Mouse (Mus musculus): ENCODE results near the gene Cstb. TPM values are rescaled to one million over a fixed set of nuclear protein-coding genes. Genes with fewer than 3 reads are reported as not detected.

Cstb gene
- polyA plus RNA-seq, 1 experiment from 2014 or later: 406 TPM

DNA sequence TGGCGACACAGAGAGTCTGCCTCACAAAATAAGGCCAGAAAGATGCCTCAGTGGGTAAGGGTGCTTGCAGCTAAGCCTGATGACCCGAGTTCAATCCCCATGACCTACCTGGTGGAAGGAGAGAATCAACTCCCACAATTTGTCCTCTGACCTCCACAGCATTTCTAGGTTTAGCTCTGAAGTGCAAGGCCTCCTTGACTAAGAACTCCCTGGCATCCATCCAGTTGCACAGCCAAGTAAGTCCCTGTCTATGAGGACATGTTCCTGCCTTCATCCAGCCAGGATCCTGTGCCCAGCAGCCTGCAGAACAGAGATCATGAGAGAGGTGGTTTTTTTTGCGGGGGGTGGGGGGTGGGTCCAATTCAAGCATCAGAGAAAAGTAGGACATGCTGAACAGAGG lies 46.6 kb downstream of the Cstb start:
- 74% methylated on average over 3 of the region's 3 CpGs for WGBS
- Histone ChIP-seq H3K9ac (ENCODE audit: low read length) (no peak overlapping the region), H3K9me3 (replicated peaks; ENCODE audit: control insufficient read depth, low read length) (no peaks in the 10 kb centered on the region), H3K4me3 (replicated peaks; ENCODE audit: low read length) (no peak overlapping the region), H3K4me1 (ENCODE audit: control insufficient read depth, insufficient read depth, low read length) (no peaks in the 10 kb centered on the region), H3K27me3 (ENCODE audit: control insufficient read depth, insufficient read depth, low read length) (no peaks in the 10 kb centered on the region; the same call in 1 of the 2 replicates), H3K36me3 (ENCODE audit: control insufficient read depth, insufficient read depth, low read length) (no peaks in the 10 kb centered on the region), H3K4me2 (ENCODE audit: low read depth, low read length) (no peak overlapping the region), H3K27ac (ENCODE audit: low read length) (no peak overlapping the region)
- ATAC-seq (ENCODE audit: insufficient read depth, low FRiP score): no peak

DNA sequence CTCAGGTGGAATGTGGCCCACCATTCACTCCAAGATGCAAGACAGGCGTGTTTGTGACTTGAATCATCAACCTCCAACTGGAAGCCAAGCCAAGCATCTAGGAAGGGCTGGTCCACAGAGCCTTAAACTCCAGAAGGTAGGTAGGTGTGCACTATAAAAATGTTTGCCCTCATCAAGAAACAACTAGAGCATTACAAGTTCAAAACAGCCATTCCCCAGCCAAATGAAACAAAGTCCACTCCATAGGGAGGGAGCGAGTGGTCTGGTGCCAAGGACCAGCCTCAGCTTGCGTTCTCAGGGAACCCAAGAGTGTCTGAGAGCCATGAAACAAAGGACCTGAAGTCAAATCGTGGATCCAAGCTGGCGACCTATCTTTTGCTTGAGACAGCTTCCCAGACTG lies 48.0 kb downstream of the Cstb start:
- 54% methylated on average over 5 of the region's 5 CpGs for WGBS
- Histone ChIP-seq H3K4me1 (ENCODE audit: control insufficient read depth, insufficient read depth, low read length) (no peaks in the 10 kb centered on the region), H3K4me3 (replicated peaks; ENCODE audit: low read length) (no peak overlapping the region), H3K9ac (ENCODE audit: low read length) (no peak overlapping the region), H3K27me3 (ENCODE audit: control insufficient read depth, insufficient read depth, low read length) (no peaks in the 10 kb centered on the region; the same call in 1 of the 2 replicates), H3K4me2 (ENCODE audit: low read depth, low read length) (no peak overlapping the region), H3K27ac (ENCODE audit: low read length) (no peak overlapping the region), H3K36me3 (ENCODE audit: control insufficient read depth, insufficient read depth, low read length) (no peaks in the 10 kb centered on the region), H3K9me3 (replicated peaks; ENCODE audit: control insufficient read depth, low read length) (no peaks in the 10 kb centered on the region)
- no peak for ATAC-seq (ENCODE audit: insufficient read depth, low FRiP score)

DNA sequence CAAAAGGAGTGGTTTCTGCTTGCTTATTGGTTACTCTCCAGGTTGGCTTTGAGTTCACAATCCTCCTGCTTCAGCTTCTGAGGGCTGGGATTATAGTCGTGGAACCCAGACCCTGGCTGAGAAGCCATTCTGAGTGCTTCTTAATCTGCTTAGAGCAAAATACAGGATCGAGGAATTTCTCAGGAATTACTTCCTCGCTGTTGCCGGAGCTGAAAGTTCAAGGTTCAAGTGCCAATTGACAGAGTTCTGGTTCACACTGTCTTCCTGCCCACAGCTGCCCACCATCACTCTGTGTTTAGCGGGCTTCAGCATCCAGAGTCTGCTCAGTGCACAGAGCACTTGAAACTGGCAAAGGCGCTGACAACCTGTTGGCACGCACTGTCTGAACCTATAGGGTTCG lies 49.3 kb downstream of the Cstb start:
- no peak overlapping the region for H3K9ac ChIP-seq (ENCODE audit: low read length)
- H3K4me1 ChIP-seq (ENCODE audit: control insufficient read depth, insufficient read depth, low read length): no peaks in the 10 kb centered on the region
- no peaks in the 10 kb centered on the region; the same call in 1 of the 2 replicates for H3K27me3 ChIP-seq (ENCODE audit: control insufficient read depth, insufficient read depth, low read length)
- no peak overlapping the region for H3K4me2 ChIP-seq (ENCODE audit: low read depth, low read length)
- WGBS: 65% methylated on average over 8 of the region's 8 CpGs
- H3K4me3 ChIP-seq (replicated peaks; ENCODE audit: low read length): no peak overlapping the region
- no peak overlapping the region for H3K27ac ChIP-seq (ENCODE audit: low read length)
- ATAC-seq (ENCODE audit: insufficient read depth, low FRiP score): no peak
- no peaks in the 10 kb centered on the region for H3K36me3 ChIP-seq (ENCODE audit: control insufficient read depth, insufficient read depth, low read length)
- no peaks in the 10 kb centered on the region for H3K9me3 ChIP-seq (replicated peaks; ENCODE audit: control insufficient read depth, low read length)

DNA sequence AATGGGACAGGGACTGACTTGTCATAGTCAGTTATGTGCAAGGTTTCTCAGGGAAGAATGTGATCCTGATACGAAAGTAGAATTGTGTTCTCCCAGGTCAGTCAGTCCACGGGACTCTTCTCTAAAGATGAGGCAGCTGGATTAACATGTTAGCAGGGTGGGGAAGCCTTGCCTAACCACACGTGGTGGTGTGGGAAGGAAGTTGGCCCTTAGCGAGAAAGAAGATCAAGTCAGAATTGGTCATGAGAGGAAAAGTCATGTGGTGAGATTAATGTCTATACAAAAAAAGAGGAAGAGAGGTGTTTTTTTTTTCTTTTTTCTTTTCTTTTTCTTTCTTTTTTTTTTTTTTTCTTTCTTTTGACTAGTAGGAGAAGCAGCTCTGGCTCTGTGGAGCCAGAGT lies 51.4 kb downstream of the Cstb start:
- whole genome bisulfite sequencing: 66% methylated on average over 4 of the region's 4 CpGs
- Histone ChIP-seq H3K4me1 (ENCODE audit: control insufficient read depth, insufficient read depth, low read length) (no peaks in the 10 kb centered on the region), H3K4me2 (ENCODE audit: low read depth, low read length) (no peak overlapping the region), H3K9me3 (replicated peaks; ENCODE audit: control insufficient read depth, low read length) (no peaks in the 10 kb centered on the region), H3K36me3 (ENCODE audit: control insufficient read depth, insufficient read depth, low read length) (no peaks in the 10 kb centered on the region), H3K27me3 (ENCODE audit: control insufficient read depth, insufficient read depth, low read length) (no peaks in the 10 kb centered on the region; the same call in 1 of the 2 replicates), H3K9ac (ENCODE audit: low read length) (no peak overlapping the region), H3K27ac (ENCODE audit: low read length) (no peak overlapping the region), H3K4me3 (replicated peaks; ENCODE audit: low read length) (no peak overlapping the region)
- ATAC-seq (ENCODE audit: insufficient read depth, low FRiP score): no peak

Small RNAs within 50 kb of the gene (microRNA-seq; reads per million reads assigned to microRNA genes)
- gene Mir6410: not detected
- 0.50 reads per million for gene Mir6907
- gene Mir6908: 0.99 reads per million

Other genes with a start within 250 kb of the Cstb start
- 15.5 and 16.6 TPM in 2 replicates for gene Pwp2, start 240.5 kb upstream of the Cstb start, polyA plus RNA-seq (2015; fragmentation: Nextera tagmentation; extraction: Ambion mirVana)
- gene Trappc10, start 181.0 kb upstream of the Cstb start, polyA plus RNA-seq (2015; fragmentation: Nextera tagmentation; extraction: Ambion mirVana): 3.4 and 4.7 TPM in 2 replicates
- gene Agpat3, start 73.2 kb upstream of the Cstb start, polyA plus RNA-seq (2015; fragmentation: Nextera tagmentation; extraction: Ambion mirVana): 24.9 and 26.7 TPM in 2 replicates
- 242 and 272 TPM in 2 replicates for gene Rrp1, start 12.6 kb upstream of the Cstb start, polyA plus RNA-seq (2015; fragmentation: Nextera tagmentation; extraction: Ambion mirVana)
- 12.4 and 12.7 TPM in 2 replicates for gene Pdxk, start 39.3 kb downstream of the Cstb start, polyA plus RNA-seq (2015; fragmentation: Nextera tagmentation; extraction: Ambion mirVana)
- not detected in 2 replicates for gene Olfr1358, start 91.8 kb downstream of the Cstb start, polyA plus RNA-seq (2015; fragmentation: Nextera tagmentation; extraction: Ambion mirVana)
- 58.9 and 64.6 TPM in 2 replicates for gene Ilvbl, start 148.7 kb downstream of the Cstb start, polyA plus RNA-seq (2015; fragmentation: Nextera tagmentation; extraction: Ambion mirVana)
- 14.0 and 15.7 TPM in 2 replicates for gene Syde1, start 166.3 kb downstream of the Cstb start, polyA plus RNA-seq (2015; fragmentation: Nextera tagmentation; extraction: Ambion mirVana)
- gene Olfr1357, start 192.4 kb downstream of the Cstb start, polyA plus RNA-seq (2015; fragmentation: Nextera tagmentation; extraction: Ambion mirVana): not detected in 2 replicates

Measured in stomach, embryonic 16.5 days (tissue).